Mouse (Mus musculus): ENCODE measurements around the gene Pip4k2c. TPM values are rescaled to one million over a fixed set of nuclear protein-coding genes. Genes with fewer than 3 reads are reported as not detected.
"Not testable (repeated sequence)": the region's sequence is repeated elsewhere in the genome, so short reads cannot be mapped to it uniquely, and the experiment has no call there.

Gene Pip4k2c
- total RNA-seq, 2 experiments from 2014 or later: 7.6 to 7.9 TPM

DNA sequence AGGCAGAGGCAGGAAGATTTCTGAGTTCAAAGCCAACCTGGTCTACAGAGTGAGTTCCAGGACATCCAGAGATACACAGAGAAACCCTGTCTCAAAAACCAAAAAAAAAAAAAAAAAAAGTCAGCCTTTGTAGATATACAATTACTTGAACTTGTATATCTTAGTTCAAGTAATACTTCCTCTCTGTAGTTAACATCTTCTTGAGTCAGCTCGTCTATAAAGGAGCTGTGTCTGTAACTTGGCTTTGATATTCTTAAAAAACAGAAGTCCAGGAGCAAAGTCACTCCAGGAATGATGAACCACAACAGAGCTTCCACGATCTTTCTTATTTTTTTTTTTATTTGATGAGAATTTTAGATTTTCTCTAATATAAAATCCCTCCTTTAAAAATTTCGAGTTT, 50.7 kb downstream of the Pip4k2c start:
- Histone ChIP-seq H3K27ac (no peak overlapping the region), H3K4me3 (no peak overlapping the region)
- no peak for TF ChIP-seq CTCF (IDR thresholded peaks at IDR 0.05)
- DNase-seq: no peak
- intact Hi-C loops (cut with DNase I): no loop called here

DNA sequence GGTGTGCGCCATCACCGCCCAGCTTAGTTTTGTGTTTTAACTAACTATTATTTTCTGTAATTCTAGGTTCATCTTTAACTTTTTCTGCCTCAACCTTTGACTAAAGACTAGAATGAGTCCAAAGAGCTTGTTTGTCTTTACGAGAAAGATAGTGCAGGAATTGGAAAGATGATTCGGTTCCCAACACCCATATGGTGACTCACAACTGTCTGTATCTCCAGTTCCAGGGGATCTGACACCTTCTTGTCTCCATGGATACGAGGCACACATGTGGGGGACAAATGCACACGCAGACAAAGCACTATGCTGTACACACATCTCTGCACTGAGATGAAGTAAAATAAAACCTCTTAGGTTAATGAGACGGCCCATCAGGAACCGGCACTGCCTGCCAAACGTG, 51.3 kb downstream of the Pip4k2c start:
- H3K4me3 ChIP-seq: no peak overlapping the region
- no peak for TF ChIP-seq CTCF (IDR thresholded peaks at IDR 0.05)
- intact Hi-C loops (cut with DNase I): no loop called here
- H3K27ac ChIP-seq: no peak overlapping the region
- DNase-seq: no peak

DNA sequence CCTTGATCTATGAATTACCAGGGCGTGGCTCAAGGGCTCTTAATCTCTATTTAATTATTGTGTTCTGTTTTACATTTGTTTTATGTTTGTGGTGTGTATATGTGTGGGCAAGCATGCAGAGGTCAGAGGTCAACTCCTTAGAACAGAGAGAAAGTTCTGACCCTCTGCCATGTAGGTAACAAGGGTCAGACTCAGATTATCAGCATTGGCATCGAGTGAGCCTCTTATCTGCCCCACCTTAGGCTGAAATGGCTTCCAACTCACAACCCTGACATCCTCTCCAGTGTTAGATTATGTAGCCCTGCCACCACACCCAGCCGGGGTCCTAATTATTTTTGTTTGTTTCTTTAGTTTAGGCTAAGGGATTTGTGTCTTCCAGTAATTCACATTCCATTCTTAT, 52.9 kb downstream of the Pip4k2c start:
- Histone ChIP-seq H3K4me3 (no peak overlapping the region), H3K27ac (no peak overlapping the region)
- no peak for DNase-seq
- no peak for TF ChIP-seq CTCF (IDR thresholded peaks at IDR 0.05)
- intact Hi-C loops (cut with DNase I): no loop called here

DNA sequence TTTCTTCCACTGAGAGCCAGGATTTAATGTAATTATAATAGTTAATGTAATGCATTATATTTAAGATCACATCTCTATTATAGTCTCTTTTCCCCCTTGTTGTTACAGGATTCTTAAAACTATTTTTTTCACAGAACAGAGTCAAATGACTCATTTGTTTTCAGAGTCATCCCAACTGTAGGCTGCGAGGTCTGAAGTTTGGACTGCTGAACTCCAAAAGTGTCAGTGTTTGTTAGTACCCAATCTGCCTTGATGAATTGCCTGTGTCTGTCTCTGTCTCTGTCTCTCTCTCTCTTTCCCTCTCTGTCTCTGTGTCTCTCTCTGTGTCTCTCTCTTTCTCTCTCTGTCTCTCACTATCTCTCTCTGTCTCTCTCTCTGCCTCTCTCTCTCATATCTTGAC, 54.9 kb downstream of the Pip4k2c start:
- Histone ChIP-seq H3K4me3 (no peak overlapping the region), H3K27ac (no peak overlapping the region)
- intact Hi-C loops (cut with DNase I): no loop called here
- no peak for TF ChIP-seq CTCF (IDR thresholded peaks at IDR 0.05)
- no peak for DNase-seq

DNA sequence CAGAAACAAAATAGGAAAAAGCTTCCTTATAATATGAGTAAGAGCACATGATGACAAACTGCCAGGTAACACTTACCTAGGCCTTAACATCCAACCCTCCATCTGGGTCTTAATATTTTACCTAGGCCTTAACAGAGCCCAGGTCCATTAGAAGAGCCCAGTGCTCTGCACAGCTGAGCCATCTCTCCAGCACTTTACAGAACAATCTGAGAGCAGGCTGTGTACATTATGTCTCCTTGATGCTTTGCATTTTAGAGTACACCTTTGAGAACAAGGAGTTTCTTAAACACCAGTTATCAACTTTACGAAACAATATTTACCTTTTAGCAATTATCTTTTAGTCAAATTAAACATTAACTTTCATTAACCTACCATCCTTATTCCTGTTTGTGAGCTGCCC, 55.3 kb downstream of the Pip4k2c start:
- DNase-seq: no peak
- Histone ChIP-seq H3K4me3 (no peak overlapping the region), H3K27ac (no peak overlapping the region)
- intact Hi-C loops (cut with DNase I): no loop called here
- TF ChIP-seq CTCF (IDR thresholded peaks at IDR 0.05): no peak

DNA sequence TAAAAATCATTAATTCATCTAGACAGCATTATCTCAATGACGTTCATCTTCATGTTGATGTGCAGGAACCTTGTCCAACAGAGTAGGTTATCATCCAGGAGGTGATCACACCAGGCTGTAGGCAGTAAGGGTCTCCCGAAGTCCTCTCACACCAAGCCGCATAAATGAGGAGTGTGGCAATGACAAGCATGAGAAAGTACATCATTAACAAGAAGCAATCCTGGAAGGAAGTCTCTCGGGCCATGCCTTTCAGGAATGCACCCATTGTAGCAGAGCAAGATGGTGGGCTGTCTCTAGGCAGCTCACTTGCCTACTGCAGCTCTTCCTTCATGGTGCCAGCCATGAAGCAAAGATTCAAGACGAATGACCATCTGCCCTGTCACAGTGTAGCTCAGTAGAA, 56.7 kb downstream of the Pip4k2c start:
- no peak overlapping the region for H3K27ac ChIP-seq
- intact Hi-C loops (cut with DNase I): no loop called here
- TF ChIP-seq CTCF (IDR thresholded peaks at IDR 0.05): no peak
- no peak for DNase-seq
- no peak overlapping the region for H3K4me3 ChIP-seq

DNA sequence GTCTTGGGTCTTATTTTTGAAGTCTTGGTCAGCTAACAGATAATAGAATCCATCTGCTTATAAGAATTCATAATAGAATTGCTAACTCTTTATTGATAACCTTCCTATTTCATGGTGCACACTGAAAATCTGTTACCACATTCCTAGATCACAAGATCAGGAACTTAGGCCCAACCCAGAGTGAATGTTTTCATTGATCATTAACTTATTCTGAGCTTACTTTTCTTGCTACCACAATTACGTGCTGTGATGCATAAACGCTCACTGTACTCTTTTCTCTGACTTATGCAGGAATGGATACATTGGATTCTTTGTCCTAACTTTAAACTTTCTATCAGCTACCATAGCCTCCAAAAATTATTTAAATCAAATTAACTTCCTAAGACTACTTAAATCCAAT, 57.1 kb downstream of the Pip4k2c start:
- no peak for DNase-seq
- no peak for TF ChIP-seq CTCF (IDR thresholded peaks at IDR 0.05)
- Histone ChIP-seq H3K4me3 (no peak overlapping the region), H3K27ac (no peak overlapping the region)
- intact Hi-C loops (cut with DNase I): no loop called here

DNA sequence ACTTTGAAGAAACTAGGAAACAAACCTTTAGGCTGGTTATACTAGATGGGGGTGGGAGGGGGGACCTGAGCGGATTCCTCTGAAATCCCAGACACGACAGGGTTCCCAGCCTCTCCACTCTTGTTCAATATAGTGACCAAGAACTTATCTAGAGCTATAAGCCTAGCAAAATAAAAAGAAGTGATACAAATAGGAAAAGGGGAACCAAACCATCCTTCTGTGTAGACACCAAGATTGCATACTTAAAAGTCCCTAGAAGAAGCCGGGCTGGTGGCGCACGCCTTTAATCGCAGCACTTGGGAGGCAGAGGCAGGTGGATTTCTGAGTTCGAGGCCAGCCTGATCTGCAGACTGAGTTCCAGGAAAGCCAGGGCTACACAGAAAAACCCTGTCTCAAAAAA, 58.1 kb downstream of the Pip4k2c start:
- Histone ChIP-seq H3K4me3 (no peak overlapping the region), H3K27ac (no peak overlapping the region)
- TF ChIP-seq CTCF (IDR thresholded peaks at IDR 0.05): no peak
- intact Hi-C loops (cut with DNase I): no loop called here
- no peak for DNase-seq

DNA sequence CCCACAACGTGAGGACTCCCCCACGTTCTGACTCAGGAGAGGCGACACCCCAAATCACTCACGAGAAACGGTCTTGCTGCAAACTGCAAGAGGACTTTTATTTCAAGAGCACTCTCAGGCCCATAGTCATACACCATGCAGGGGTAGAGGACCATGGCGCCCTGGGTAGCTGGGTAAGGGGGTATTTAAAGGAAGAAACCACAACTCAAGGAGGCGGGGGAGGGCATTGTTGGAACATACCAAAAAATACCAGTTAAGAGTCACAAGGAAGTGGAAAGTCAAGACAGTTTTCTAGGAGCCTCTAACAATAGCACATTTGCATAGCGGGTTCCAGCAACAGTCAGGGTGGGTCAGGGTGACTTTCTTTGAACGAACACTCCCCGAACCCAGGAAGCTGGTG, 58.8 kb downstream of the Pip4k2c start:
- DNase-seq; H3K27ac ChIP-seq; H3K4me3 ChIP-seq; intact Hi-C loops (cut with DNase I): not testable (repeated sequence)

DNA sequence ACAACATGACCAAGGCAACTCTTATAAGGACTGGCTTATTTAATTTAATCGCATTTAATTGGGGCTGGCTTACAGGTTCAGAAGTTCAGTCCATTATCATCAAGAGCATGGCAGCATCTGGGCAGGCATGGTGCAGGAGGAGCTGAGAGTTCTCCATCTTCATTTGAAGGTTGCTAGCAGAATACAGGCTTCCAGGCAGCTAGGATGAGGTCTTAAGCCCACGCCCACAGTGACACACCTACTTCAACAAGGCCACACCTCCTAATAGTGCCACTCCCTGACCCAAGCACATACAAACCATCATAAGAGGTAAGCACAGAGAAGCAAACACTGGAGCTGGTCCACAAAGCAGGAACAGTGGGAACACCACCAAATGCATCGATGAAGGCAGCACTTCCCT, 60.2 kb downstream of the Pip4k2c start:
- H3K4me3 ChIP-seq; intact Hi-C loops (cut with DNase I); H3K27ac ChIP-seq; DNase-seq: not testable (repeated sequence)

DNA sequence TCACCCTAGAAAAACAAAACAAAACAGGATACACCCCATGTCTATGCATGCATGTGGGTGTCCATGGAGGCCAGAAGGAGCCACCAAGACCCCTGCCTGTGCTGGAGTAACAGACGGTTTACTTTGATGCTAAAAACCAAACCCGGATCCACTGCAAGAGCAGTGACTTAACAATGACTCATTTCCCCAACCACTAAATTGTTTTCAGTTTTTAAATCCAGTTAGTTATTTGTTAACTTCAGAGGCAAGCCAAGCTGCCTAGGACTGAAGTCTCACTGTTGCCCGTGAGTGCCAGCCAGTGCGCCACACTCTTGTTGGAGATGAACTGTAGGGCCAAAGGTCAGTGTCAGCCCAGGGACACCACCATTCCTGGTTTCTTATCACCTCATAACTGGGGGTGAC, 60.9 kb downstream of the Pip4k2c start:
- no peak for TF ChIP-seq CTCF (IDR thresholded peaks at IDR 0.05)
- Histone ChIP-seq H3K27ac (no peak overlapping the region), H3K4me3 (no peak overlapping the region)
- intact Hi-C loops (cut with DNase I): no loop called here
- no peak for DNase-seq

DNA sequence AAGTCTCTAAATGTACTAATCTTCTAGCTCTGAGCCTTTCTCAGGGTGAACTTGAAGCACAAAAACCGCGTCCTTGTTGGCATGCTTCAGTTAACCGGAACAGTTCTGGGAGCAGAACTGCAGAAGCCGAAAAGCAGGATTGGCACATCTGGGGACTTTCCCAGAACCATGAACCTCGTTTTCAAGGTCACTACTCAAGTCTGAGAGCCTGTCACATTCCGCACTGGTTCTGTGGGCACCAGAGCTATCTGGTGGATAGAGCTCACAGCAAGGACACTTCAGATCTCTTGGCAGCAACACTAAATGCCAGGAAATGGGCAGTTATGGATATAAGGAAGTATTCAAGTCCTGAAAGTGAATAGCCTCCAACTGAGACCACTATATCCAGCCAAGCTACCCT, 64.2 kb downstream of the Pip4k2c start:
- intact Hi-C loops (cut with DNase I): no loop called here
- H3K27ac ChIP-seq: no peak overlapping the region
- DNase-seq: no peak
- TF ChIP-seq CTCF (IDR thresholded peaks at IDR 0.05): no peak
- H3K4me3 ChIP-seq: no peak overlapping the region

Other genes starting within 250 kb of the Pip4k2c start
- 10 to 100 TPM; 94.0 to 99.2 TPM for gene Ctdsp2, start 232.9 kb downstream of the Pip4k2c start, total RNA-seq (2021)
- gene Avil, start 210.9 kb downstream of the Pip4k2c start, total RNA-seq (2021): 1 to 10 TPM; 3.2 to 5.7 TPM
- 10 to 100 TPM; 15.0 to 28.8 TPM for gene Tsfm, start 180.7 kb downstream of the Pip4k2c start, total RNA-seq (2021)
- gene Mettl1, start 170.2 kb downstream of the Pip4k2c start, total RNA-seq (2021): 10 to 100 TPM in 1 of 2 experiments, 1 to 10 TPM in 1; 9.5 to 10.5 TPM
- under 1 TPM; 0.08 TPM for gene Eef1akmt3, start 170.1 kb downstream of the Pip4k2c start, total RNA-seq (2021)
- gene Cyp27b1, start 163.3 kb downstream of the Pip4k2c start, total RNA-seq (2021): under 1 TPM in 1 of 2 experiments, not detected in 1; 0.11 TPM
- gene March9, start 151.4 kb downstream of the Pip4k2c start, total RNA-seq (2021): 1 to 10 TPM in 1 of 2 experiments, under 1 TPM in 1; 0.45 to 1.2 TPM
- gene Cdk4, start 148.1 kb downstream of the Pip4k2c start, total RNA-seq (2021): 10 to 100 TPM; 33.5 to 40.5 TPM
- gene Tspan31, start 141.3 kb downstream of the Pip4k2c start, total RNA-seq (2021): 10 to 100 TPM; 21.6 to 29.9 TPM
- 1 to 10 TPM; 1.6 TPM for gene Agap2, start 136.3 kb downstream of the Pip4k2c start, total RNA-seq (2021)
- 10 to 100 TPM; 10.9 to 15.1 TPM for gene Os9, start 90.5 kb downstream of the Pip4k2c start, total RNA-seq (2021)
- under 1 TPM; 0.66 to 0.89 TPM for gene B4galnt1, start 46.4 kb downstream of the Pip4k2c start, total RNA-seq (2021)
- 1 to 10 TPM; 4.1 to 5.4 TPM for gene Slc26a10, start 30.9 kb downstream of the Pip4k2c start, total RNA-seq (2021)
- gene Arhgef25, start 21.5 kb downstream of the Pip4k2c start, total RNA-seq (2021): 1 to 10 TPM; 8.5 to 8.8 TPM
- 10 to 100 TPM; 20.8 to 25.6 TPM for gene Dtx3, start 15.9 kb downstream of the Pip4k2c start, total RNA-seq (2021)
- gene Kif5a, start 51.8 kb upstream of the Pip4k2c start, total RNA-seq (2021): under 1 TPM; 0.10 to 0.20 TPM
- gene Dctn2, start 54.8 kb upstream of the Pip4k2c start, total RNA-seq (2021): 10 to 100 TPM; 91.3 to 98.3 TPM
- 10 to 100 TPM; 16.2 to 18.7 TPM for gene Mbd6, start 77.4 kb upstream of the Pip4k2c start, total RNA-seq (2021)
- 10 to 100 TPM; 69.0 to 71.4 TPM for gene Mars, start 100.2 kb upstream of the Pip4k2c start, total RNA-seq (2021)
- under 1 TPM; 0.89 to 0.99 TPM for gene Arhgap9, start 110.4 kb upstream of the Pip4k2c start, total RNA-seq (2021)
- 1 to 10 TPM in 1 of 2 experiments, under 1 TPM in 1; 0.70 to 1.2 TPM for gene Gli1, start 130.4 kb upstream of the Pip4k2c start, total RNA-seq (2021)
- gene Inhbe, start 142.8 kb upstream of the Pip4k2c start, total RNA-seq (2021): not detected
- gene Inhbc, start 158.8 kb upstream of the Pip4k2c start, total RNA-seq (2021): not detected
- 100 to 1,000 TPM; 118 to 153 TPM for gene R3hdm2, start 168.7 kb upstream of the Pip4k2c start, total RNA-seq (2021)